Mouse (Mus musculus): ENCODE data around the gene Tmem132c.

The Tmem132c gene

DNA sequence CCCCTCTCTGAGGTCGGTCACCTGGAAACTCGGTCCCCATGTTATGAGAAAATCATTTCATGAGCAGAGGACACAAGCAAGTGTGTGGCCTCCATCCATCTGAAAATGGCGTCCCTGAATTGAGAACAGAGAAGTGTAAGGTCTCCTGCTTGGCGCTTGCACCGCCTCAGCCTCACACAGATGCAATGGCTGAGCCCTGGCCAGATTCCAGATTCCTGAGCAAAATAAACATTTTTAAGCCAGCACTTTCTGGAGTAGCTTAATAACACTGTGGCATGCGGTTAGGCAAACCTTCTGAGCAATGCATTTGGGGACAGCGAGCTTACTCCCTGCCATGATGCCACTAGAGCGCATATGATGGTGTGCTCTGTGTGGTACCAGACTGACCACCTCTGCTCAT is 48.1 kb downstream of the Tmem132c start:
- no peak for DNase-seq

DNA sequence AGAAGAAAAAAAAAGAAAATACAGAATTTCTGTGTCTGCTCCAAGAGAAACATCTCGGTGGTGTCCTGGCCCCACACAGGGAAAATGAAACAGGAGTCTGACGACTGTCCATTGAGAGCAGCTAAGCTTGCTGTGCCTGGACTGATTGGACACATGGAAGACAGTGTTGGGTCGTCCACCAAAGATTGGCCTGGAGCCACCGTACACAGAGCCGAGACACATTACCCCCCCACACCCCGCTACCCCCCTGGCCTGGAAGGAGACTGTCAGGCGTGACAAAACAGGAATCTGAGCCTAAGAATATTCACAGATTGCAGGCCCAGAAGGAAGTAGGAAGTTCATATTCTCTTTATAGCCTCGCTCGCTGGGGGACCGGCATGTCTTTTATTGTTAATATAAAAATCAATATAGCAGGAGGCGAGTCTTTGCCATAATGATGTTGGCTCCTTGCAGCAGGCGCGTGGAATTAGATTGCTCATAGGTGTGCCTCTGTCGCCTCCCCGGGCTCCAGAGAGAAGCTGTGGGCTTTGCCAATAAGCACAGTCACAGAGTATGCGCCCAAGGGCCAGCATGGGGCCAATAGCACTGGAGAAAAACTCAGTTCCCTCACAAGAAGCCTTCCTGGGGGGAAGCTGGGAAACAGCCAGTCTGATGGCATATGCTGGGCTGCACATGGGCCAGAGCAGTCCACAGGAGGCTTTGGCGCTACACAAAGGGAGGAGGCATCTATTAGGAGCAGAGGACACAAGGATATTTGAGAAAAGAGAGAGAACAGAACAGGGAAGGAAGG is 49.0 kb downstream of the Tmem132c start:
- no peak for DNase-seq

DNA sequence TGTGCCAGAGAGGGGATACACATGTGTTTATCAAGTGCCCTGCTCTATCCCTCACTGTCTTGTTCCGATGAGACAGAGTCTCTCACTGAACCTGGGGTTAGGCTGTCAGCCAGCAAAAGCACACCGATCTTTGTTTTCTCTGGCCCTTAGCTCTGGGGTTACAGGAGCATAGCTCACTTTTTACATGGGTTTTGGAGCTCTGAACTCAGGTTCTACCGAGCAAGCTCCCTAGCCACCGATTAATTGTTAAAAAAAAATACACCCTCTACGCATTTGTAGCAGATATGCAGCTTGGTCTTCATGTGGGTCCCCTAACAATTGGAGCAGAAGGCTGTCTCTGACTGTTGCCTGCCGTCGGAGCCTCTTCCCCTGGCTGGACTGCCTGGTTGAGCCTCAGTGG is 50.0 kb downstream of the Tmem132c start:
- DNase-seq, result no peak

DNA sequence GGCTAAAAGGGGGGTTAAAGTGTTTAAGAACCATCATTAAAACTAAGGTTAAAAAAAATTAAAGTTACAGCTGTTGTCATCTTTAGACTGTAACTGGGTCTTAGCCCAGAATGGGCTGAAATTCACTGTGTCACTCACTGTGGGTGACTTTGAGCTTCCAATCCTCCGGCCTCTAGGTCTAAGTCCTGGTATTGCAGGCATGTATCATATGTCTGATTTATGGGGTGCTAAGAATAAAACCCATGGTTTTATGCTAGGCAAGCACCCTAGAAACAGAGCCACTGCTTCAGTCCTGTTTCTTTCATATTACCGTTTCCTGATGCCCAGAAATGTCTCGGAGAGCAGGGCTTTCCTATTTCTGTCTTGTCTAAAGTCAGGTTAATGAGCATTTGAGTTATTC is 52.1 kb downstream of the Tmem132c start:
- DNase-seq, result no peak

DNA sequence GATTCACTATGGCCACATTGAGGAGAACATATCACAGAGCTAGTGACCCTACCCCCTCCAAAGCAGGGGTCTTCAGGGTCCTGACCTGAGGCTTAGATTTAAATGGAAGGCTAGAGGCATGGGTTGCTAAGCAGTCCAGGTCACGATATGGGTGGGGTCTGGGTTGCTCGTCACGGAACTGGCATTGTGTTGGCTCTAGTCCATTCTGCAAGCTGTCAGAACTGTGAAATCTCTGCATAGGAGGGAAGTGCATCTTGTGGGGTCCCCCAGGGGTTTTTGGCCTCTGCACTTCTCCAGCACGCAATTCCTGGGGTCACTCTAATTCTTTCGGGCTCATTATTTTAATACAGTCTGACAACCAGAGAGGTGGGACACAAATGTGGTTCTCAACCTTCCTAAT is 55.9 kb downstream of the Tmem132c start:
- DNase-seq, result no peak

DNA sequence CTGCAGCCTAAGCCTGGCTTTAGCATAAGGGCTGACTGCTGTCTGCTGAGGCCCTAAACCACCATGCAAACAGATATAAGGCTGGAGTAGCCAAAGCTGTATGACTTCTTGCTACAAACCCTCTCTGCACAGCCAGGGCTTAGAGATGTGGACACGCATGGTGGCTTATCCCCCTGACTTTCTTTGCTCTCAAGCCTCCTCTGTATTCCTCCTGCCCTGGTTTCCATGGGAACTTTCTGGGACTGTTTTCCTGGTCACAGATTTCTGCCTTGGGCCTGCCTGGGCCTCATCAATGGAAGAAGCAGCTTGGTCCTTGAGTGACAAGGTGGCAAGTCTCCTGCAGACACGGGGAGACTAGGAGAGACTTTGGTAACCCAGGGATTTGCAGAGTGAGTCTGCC is 56.5 kb downstream of the Tmem132c start:
- DNase-seq, result no peak

DNA sequence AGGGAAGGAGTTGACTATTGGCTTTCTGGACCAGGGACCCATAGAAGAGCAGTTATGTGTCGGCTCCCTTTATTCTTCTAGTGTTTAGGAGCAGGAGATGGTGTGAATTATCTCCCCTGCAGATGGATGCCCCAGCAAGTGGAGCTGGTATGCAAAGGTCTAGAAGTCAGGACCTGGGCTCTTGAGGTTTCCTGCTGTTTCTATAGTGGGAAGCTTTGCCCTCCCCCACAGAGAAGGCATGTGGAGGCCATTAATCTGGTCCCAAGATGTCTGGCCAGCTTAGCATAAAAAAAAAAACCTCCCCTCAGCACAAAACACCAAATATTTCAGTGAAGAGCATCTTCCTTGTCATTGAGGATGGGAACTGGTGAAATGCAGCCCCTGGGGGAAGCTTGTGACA is 57.4 kb downstream of the Tmem132c start:
- DNase-seq, result no peak

DNA sequence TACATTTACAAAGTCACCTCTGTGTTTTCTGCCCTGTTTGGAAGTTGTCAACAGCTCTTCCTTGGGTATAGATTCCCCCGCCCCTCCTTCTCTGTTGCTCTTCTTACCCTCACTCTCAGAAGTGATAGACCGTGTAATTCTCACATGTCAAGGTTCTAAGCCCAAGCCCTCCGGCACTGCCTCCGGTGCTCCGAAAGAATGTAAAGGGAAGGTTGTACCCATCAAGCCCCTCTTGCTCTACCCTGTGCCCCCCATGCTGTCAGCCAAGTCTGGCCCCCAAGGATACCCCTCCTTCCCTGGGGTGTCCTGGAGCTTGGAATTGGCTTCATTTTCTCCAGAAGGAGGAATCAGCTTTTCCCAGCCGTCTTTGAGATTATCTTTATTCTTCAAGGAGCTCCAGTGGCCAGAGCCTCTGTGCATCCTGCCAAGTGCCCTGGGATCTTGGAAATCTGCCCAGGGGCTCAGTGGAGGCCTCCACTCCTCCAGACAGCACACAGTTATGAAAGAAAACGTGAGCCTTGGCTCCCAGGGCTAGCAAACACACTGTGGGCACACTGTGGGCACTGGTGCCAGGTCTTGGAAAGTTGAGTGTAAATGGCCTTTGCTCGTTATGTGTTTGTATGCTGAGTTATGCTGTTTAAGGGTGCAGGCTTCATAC is 59.1 kb downstream of the Tmem132c start:
- no peak for DNase-seq

DNA sequence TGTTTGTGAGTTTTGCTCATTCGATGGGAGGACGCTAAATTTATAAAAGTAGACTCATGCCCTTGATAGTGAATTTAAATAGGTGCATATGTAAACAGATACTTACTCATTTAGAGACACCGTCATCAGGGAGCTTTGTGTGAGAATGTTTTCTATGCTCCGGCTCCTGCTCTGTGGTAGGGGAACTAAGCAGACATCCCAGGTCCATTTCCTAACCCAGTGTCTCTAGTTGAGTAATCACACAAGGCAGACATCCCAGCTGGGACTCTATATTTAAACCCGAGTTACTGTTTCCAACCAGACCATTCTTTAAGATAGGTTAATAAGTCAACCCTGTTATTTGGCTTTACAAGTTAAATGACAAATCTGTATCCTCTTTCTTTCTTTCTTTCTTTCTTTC is 63.7 kb downstream of the Tmem132c start:
- DNase-seq, result no peak

DNA sequence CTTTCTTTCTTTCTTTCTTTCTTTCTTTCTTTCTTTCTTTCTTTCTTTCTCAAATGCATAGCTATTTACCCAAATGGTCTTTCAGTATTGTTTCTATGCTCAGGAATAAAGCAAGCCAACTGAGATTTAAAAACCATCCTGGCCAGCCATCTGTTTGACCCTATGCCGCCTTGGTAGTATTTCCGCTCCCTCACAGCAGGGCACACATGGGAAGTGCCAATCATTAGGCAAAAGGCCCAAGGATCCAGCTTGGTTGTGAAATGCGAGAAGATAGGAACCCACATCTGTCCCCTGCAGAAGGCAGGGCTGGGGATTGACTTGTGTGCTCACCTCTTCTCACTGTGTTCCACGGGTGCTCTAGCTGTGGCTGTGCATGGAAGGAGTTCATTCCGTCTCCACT is 64.1 kb downstream of the Tmem132c start:
- DNase-seq, result no peak

DNA sequence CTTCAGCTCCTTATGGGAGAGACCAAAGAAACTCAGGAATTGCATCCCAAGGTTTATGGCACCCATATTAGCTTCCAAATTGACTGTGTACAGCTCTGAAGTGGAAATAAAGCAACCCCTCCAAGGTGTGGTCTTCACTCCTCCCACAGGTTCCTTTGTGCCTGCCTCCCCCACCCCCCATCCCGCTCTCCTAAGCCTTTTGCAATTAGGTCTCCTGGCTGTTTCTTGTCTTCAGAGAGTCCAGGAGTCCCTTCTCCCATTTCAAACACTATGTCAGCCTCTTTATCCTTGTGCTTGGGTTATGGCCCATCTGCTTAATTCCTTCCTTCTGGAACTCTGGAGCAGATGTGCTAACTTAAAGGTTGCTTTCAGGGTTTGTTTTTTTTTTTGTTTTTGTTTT is 65.1 kb downstream of the Tmem132c start:
- no peak for DNase-seq

DNA sequence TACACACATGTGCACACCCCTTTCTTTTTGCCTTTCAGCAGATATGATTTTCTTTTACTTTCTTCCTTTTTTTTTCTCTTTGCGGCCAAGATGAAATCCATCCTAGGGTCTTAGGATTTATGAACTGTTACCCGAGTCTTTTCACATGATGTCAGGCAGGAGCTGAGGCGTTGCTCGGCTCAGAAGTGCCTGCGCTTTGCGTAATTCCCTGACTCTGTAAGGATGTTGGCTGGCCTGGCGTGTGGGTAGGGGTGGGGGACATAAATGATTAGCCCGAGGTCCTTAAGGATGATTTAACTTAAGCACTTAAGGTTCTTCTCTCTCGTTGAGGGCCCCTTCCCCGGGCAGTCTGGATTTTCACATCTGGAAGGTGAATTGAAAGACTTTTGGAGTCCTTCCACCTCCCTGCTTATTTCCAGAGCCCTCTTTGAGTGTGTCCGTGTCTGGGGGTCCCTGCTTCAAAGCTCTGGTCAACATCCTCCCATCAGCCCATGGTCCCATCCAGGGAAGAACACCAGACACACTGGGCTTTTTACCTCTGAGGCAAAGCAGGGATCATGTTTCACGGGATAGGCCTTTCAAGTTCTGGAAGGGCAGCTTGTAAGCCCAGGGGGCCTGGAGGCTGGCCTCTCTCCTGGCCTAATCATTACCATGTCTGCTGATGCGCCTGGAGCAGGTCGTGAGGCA is 68.9 kb downstream of the Tmem132c start:
- DNase-seq, result no peak

DNA sequence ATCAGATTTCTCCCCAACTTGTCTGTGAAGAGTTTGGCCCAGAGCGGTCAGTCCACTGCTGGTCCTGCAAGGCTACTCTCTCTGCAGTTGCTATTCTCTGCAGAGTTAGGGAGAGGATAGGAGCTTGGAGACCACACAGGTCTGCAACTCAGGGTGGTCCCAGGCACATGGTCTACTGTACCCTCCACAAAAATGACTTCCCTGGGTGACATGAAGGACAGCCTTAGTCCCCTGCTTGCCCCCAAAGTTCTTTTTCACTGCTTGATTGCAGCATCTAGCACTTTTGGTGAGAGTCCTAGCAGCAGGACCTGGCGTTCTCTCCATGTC is 69.4 kb downstream of the Tmem132c start:
- DNase-seq, result no peak

DNA sequence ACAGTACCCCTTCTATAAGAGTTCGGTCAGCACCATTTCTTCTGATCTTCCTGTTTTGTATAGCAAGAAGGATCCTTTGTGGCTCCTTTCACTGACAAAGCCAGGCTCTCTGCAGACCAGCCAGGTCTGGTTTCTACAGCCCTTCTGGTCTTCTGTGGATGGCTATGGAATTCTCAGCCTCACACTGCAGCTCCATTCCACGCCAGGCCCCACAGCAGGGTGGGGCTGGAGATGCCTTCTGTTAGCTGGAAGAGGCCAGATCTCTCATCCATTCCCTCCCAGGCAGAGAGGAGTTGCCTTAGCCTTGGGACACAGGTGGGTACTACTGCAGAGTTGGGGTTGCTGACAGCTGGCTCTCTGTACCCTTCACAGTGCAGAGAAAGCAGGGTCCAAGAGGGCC is 72.0 kb downstream of the Tmem132c start:
- DNase-seq, result no peak

DNA sequence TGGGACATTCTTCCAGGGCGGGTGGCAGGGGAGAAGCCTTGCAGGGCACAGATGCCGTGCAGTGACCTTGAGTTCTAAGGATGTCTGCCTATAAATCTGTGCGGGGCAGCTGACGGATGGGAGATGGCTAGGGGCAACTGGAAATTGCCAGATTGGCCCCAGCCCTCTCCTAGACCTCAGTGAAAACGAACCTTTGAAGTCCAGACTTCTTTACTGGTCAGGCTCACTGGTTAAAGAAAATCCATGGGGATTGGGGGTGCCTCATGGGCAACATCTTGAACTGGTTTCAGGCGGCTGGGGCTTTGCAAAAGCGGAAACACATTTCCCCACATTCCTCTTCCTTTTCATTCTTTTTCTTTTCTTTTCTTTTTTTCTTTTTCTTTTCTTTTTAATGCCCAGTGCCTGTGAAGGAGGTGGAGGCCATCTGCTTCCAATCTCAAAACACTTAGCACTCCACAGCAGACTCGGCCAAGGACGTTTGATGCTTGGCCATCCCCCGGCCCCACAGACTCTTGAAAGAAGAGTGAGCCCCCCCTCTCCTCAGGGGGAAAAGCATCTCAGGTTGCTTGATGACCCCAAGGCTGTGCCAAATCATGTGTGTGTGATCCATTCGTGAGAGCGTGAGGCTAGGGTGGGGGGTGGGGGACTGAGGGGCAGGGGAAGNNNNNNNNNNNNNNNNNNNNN is 77.6 kb downstream of the Tmem132c start:
- DNase-seq, result no peak

DNA sequence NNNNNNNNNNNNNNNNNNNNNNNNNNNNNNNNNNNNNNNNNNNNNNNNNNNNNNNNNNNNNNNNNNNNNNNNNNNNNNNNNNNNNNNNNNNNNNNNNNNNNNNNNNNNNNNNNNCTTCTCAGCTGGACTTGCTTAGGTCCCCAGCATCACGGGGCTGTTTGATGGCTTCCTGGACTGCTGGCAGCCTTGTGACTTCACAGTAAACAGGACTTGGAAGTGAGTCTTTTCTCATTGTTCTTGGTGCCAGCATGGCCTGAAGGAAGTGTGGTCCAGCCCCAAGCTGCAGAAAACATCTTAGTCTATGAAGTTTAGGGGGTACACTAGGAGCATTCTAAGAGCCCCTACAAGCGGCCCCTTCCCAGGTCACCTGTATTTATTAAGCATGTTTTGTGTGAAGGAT is 83.0 kb downstream of the Tmem132c start:
- DNase-seq, result no peak

DNA sequence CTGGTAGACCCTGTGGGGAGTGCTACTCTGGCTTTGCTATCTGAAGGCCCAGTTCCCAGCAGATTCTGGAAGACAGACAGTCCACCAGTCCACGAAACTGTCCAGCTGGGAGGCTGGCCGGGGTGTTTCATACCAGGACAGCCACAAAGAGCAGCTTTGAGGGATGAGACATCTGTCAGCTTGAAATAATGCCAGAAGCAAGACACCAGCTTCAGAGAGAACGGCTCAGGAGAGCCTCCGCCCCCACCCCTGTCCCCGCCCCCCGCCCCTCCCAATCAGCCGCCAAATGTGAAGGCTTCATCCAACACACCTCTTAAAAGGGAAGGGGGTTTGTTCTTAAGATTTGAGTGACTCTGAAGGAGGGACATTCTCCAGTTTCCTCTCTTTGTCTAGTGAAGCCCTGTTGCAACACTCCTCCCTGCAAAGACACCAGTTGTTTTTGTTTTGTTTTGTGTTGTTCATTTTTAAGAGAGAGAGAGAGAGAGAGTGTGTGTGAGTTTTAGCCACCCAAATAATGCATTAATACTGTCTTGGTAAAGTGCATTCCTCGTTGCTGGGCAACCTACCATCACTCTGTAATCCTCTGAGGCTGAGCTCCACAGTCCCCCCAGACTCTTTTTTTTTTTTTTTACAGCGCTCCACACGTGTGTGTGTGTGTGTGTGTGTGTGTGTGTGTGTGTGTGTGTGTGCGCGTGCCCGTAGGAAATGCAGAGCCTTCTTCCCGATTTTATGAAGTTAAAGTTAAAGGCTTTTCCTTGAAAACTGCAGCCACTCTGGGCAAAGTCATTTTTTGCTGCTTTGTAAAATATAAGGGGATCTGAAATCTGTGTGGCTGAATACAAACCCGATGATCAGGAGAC is 94.7 kb downstream of the Tmem132c start:
- DNase-seq, result no peak

DNA sequence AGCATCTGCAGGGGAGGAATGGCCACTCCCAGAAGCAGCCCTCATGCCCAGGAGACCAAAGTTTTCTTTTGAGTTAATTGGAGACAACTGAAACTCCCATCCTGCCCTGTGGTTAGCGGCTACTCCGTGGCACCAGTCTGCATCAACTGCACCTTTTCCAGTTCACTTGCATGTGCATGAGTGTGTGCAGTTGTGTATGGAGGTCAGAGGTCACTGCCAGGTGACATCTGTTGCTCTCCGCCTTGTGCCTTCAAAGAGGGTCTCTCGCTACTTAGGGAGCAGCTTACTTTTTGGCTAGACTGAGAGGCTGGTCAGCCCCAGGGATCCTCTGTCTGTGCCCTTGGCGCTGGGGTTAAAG is 95.3 kb downstream of the Tmem132c start:
- DNase-seq, result no peak

DNA sequence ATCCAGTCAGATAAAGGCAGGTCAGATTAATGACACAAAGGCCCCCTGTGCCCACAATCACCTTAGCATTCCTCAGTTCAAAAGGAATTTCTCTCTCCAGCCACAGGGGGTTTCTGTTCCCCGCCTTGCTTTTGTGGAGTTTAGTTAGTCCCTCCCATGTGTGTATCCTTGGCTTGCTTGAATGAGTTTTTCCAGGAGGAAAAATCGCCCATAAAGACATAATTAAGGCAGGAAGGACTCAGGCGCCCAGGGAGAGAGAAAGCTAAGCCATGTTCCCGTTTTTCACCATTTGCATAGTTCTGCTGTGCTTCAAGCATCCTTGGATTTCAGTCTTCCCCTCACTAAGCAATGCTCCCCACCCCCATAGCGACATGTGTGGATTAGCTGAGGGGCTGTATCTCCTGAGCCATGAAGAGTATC is 97.4 kb downstream of the Tmem132c start:
- no peak for DNase-seq

DNA sequence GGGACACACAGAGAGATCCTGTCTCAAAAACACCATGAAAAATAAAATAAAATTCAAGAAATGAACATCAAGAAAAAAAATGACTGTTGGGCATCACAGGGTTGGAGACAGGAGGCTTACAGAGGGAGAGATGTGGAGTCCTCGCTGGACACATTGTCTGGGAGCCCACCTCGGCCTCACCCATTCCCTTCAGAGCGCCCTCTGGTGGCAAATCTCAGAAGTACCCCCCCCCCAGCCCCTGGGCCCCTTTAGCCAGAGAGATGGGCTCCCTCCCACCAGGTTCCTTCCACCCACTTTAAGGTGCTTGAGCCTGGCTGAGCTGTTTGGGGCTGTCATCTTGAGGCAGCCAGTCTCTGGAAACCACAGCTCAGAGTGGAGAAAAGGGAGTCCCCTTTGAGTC is 99.5 kb downstream of the Tmem132c start:
- no peak for DNase-seq

DNA sequence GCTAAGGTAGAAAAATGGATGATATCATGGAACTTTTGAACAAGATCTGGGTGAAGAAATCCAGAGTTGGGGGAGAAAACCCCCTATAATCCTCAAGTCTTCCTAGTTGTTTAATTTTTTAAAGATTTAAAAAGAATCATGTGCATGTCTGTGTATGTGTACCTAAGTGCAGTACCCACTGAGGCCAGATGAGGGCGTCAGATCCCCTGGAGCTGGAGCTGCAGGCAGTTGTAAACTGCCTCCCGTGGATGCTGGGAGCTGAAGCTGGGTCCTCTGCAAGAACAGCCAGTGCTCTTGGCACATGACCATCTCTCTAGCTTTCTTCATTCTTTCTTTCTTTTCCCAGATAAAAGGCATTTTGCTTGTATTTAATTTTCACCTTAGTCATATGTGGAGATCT is 103.1 kb downstream of the Tmem132c start:
- DNase-seq, result no peak

DNA sequence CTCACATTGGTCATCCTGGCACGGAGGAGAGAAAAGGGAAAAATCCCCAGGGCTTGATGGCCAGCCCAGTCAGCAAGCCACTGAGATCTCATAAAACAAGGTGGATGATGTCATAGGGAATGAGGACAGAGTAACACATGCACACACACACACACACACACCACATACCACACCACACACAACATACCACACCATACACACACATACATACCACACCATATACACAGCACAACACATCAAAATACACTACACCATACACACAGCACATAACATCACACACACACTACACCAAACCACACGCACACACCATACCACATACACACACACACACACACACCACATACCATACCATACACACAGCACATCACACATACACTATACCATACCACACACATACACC is 104.8 kb downstream of the Tmem132c start:
- DNase-seq, result no peak

Measured in right cerebral cortex, postnatal 25 days (tissue).